Mouse (Mus musculus): Measurements from ENCODE around the gene Susd1. TPM values are rescaled to one million over a fixed set of nuclear protein-coding genes. Genes with fewer than 3 reads are reported as not detected.

Gene Susd1
- polyA plus RNA-seq, 1 experiment = 25.4 TPM

DNA sequence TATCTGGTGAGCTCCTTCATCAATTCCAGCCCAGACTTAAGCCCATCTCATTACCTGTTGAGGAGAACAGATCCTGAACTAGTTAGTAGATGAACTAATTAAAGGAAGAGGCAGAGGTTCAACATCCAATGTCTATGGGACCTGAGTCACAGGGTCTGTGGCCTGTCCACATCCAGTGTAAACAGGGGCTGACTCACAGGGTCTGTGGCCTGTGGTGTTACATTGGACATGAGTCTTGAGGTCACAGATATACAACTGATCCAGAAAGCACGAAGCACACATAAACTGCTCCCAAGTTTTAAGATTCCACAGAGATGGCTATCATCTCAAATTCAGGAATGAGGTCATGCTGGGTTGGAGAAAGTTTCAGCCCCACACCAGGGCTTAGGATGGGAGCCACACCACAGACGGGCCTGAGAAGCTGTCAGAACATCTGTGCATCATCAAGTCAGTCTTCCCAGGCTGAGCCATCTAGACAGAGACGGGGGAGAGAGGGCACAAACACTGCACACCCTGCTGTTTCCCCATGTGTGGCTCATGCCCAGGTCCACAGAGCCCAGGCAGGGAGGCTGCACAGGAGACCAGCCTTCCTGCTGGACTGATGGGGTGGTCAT lies 123.4 kb downstream of the Susd1 start:
- no peak for DNase-seq (ENCODE audit: low read depth in 1 of 2, low spot score in 2 of 2)
- TF ChIP-seq POLR2A (IDR thresholded peaks at IDR 0.05; ENCODE audit: low read depth, low read length) = no peak
- no peak for TF ChIP-seq CTCF (IDR thresholded peaks at IDR 0.05; ENCODE audit: extremely low read depth, insufficient read depth, insufficient read length, insufficient replicate concordance)
- no peak overlapping the region for H3K27ac ChIP-seq (ENCODE audit: insufficient read depth, low read length)
- H3K4me3 ChIP-seq (ENCODE audit: extremely low read depth, insufficient read depth, insufficient read length) = no peak overlapping the region
- 94% methylated on average over 3 of the region's 3 CpGs for WGBS
- peaks cover 1% of the 10 kb centered on the region for H3K36me3 ChIP-seq (ENCODE audit: control insufficient read depth, insufficient read depth, low read length)
- peaks cover 9% of the 10 kb centered on the region for H3K4me1 ChIP-seq (ENCODE audit: control insufficient read depth, insufficient read depth, insufficient read length)
- no peaks in the 10 kb centered on the region for H3K27me3 ChIP-seq (ENCODE audit: control insufficient read depth, insufficient read depth, low read length)

DNA sequence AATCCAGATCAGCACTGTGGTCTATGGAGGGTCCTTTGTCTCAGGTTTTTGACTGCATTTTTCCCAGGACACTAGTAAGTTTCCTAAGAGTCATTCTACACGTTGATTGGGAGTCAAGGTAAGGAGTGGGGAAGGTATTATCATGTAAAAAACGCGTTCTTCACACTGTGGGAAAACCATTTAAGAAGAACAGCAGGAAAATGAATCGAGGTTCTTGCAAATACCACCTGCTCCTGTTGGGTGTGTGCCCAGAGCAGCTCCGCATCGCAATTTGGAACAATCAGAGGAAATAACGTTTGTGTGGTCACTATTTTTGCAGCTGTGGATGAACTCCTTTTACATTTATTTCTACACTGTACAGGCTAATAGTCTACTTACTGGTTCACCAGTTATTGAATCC lies 125.5 kb downstream of the Susd1 start:
- peaks cover 1% of the 10 kb centered on the region for H3K36me3 ChIP-seq (ENCODE audit: control insufficient read depth, insufficient read depth, low read length)
- no peak overlapping the region for H3K4me3 ChIP-seq (ENCODE audit: extremely low read depth, insufficient read depth, insufficient read length)
- no peak for DNase-seq (ENCODE audit: low read depth in 1 of 2, low spot score in 2 of 2)
- WGBS = 79% methylated on average over 7 of the region's 7 CpGs
- no peaks in the 10 kb centered on the region for H3K27me3 ChIP-seq (ENCODE audit: control insufficient read depth, insufficient read depth, low read length)
- TF ChIP-seq POLR2A (IDR thresholded peaks at IDR 0.05; ENCODE audit: low read depth, low read length) (no peak), CTCF (IDR thresholded peaks at IDR 0.05; ENCODE audit: extremely low read depth, insufficient read depth, insufficient read length, insufficient replicate concordance) (no peak)
- no peak overlapping the region for H3K27ac ChIP-seq (ENCODE audit: insufficient read depth, low read length)
- no peaks in the 10 kb centered on the region; the same call in 1 of the 2 replicates for H3K4me1 ChIP-seq (ENCODE audit: control insufficient read depth, insufficient read depth, insufficient read length)

DNA sequence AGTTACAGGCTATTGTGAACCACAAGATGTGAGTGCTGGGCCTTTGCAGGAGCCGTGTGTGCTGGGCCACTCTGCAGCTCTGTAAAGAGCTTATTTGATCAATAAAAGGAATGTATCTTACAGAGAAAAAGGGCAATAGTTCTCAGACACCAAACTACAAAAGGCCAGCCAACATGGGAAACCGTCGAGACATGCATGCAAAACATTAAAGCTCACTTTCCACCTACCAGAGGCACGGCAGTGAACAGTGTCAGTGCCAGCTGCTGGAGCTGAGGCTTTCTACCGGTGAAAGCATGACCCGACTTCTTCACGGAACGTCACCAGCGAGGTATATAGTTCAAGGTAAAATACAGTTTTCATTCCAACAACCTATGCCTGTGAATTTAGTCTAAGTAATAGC lies 127.8 kb downstream of the Susd1 start:
- H3K4me1 ChIP-seq (ENCODE audit: control insufficient read depth, insufficient read depth, insufficient read length) = no peaks in the 10 kb centered on the region; the same call in 1 of the 2 replicates
- TF ChIP-seq POLR2A (IDR thresholded peaks at IDR 0.05; ENCODE audit: low read depth, low read length) (no peak), CTCF (IDR thresholded peaks at IDR 0.05; ENCODE audit: extremely low read depth, insufficient read depth, insufficient read length, insufficient replicate concordance) (no peak)
- H3K36me3 ChIP-seq (ENCODE audit: control insufficient read depth, insufficient read depth, low read length) = peaks cover 1% of the 10 kb centered on the region
- 85% methylated on average over 9 of the region's 9 CpGs for WGBS
- DNase-seq (ENCODE audit: low read depth in 1 of 2, low spot score in 2 of 2) = no peak
- H3K27me3 ChIP-seq (ENCODE audit: control insufficient read depth, insufficient read depth, low read length) = no peaks in the 10 kb centered on the region
- H3K27ac ChIP-seq (ENCODE audit: insufficient read depth, low read length) = no peak overlapping the region
- no peak overlapping the region for H3K4me3 ChIP-seq (ENCODE audit: extremely low read depth, insufficient read depth, insufficient read length)

DNA sequence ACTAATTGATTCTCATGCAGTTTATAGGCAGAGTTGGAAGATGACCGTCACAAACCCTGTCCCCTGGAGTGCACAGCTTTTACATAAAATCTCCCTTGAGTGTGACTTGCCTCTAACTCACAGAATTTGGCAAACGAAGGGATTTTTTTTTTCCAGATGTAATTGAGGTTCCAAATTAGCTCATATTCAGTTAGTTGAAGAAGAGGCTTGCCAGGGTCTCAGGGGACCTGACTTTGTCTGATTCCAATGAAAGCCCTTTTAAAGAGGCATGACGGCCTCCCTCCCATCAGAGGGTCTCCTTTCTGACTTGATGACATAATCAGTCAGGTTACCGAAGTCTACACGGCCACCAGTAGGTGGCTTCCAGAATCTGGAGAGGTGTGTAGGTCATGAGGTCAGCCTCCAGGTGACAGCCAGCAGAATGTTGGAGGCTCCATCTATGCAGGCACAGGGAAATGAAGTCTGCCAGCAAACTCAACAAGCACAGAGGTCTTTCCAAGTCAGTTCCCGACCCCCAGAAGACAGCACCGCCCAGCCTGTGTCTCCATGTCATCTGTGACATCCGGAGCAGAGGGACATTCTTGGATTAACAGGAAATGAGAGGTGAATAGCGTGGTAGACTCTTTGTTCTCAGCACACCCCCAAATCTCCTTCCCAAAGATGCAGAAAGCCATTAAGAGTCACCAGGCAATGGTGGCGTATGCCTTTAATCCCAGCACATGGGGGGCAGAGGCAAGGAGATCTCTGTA lies 130.4 kb downstream of the Susd1 start:
- H3K36me3 ChIP-seq (ENCODE audit: control insufficient read depth, insufficient read depth, low read length) = peaks cover 1% of the 10 kb centered on the region; the same call in 1 of the 2 replicates
- H3K4me1 ChIP-seq (ENCODE audit: control insufficient read depth, insufficient read depth, insufficient read length) = no peaks in the 10 kb centered on the region
- H3K27me3 ChIP-seq (ENCODE audit: control insufficient read depth, insufficient read depth, low read length) = no peaks in the 10 kb centered on the region
- TF ChIP-seq CTCF (IDR thresholded peaks at IDR 0.05; ENCODE audit: extremely low read depth, insufficient read depth, insufficient read length, insufficient replicate concordance) = no peak
- no peak for TF ChIP-seq POLR2A (IDR thresholded peaks at IDR 0.05; ENCODE audit: low read depth, low read length)
- H3K4me3 ChIP-seq (ENCODE audit: extremely low read depth, insufficient read depth, insufficient read length) = no peak overlapping the region
- no peak overlapping the region for H3K27ac ChIP-seq (ENCODE audit: insufficient read depth, low read length)
- DNase-seq (ENCODE audit: low read depth in 1 of 2, low spot score in 2 of 2) = no peak
- WGBS = 91% methylated on average over 10 of the region's 10 CpGs

DNA sequence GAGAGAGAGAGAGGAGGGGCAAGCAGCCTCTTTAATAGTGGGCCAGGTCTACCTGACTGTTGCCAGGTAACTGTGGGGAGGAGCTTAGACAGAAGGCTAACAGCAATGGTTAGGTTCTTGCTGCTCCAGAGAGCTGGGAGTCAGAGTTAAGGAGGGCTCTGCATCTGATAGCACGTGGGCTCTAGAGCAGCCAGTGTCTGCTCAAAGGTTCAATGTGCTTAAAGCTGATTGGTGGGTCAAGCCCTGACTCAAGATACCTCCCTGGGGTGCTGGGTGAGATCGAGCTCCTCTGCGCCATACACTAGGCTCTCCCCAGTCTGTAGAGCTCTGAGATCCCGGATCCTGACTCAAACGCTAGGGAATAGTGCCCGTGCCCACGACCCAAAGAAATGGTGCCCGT lies 136.0 kb downstream of the Susd1 start:
- no peak overlapping the region for H3K4me3 ChIP-seq (ENCODE audit: extremely low read depth, insufficient read depth, insufficient read length)
- H3K27ac ChIP-seq (ENCODE audit: insufficient read depth, low read length) = no peak overlapping the region
- 96% methylated on average over 8 of the region's 8 CpGs for WGBS
- H3K4me1 ChIP-seq (ENCODE audit: control insufficient read depth, insufficient read depth, insufficient read length) = peaks cover 2% of the 10 kb centered on the region; the same call in 1 of the 2 replicates
- H3K36me3 ChIP-seq (ENCODE audit: control insufficient read depth, insufficient read depth, low read length) = no peaks in the 10 kb centered on the region
- TF ChIP-seq POLR2A (IDR thresholded peaks at IDR 0.05; ENCODE audit: low read depth, low read length) (no peak), CTCF (IDR thresholded peaks at IDR 0.05; ENCODE audit: extremely low read depth, insufficient read depth, insufficient read length, insufficient replicate concordance) (no peak)
- no peak for DNase-seq (ENCODE audit: low read depth in 1 of 2, low spot score in 2 of 2)
- H3K27me3 ChIP-seq (ENCODE audit: control insufficient read depth, insufficient read depth, low read length) = no peaks in the 10 kb centered on the region

DNA sequence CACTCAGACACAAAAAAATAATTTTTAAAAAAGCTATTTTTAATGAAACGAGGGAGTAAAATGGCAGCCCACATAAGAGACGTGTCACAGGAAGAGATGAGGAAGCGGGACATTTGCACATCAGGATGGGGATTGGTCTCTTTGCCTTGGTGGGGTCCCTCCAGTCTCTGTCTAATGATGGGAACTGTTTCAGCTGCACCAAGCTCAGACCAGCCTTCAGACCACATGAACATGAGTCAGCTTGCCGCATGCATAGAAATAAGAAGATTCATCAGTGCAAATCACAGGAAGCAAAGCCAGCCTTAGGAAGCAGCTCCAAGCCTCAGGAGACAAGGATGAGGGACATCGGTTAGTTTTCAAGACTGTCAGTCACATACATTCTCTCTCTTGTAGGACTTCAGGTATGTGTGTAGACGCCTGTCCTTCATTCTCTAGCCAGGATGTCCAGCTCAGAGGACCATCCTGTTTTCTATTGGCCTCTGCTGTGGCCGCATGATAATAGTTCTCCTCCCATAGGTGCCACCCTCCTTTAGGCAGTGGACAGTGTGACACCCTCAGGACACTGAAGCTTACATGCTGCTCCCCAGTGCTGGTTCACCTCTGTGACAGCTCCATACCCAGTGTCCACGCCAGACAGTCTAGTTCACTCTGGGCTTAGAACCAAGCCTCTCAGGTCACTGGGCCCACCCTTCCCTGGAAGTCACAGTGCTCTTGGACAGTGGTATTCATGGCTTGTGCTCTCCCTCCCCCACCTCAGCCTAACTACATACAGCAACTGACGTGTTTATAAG lies 137.2 kb downstream of the Susd1 start:
- no peak overlapping the region for H3K4me3 ChIP-seq (ENCODE audit: extremely low read depth, insufficient read depth, insufficient read length)
- WGBS = 87% methylated on average over 9 of the region's 9 CpGs
- H3K36me3 ChIP-seq (ENCODE audit: control insufficient read depth, insufficient read depth, low read length) = no peaks in the 10 kb centered on the region
- H3K27me3 ChIP-seq (ENCODE audit: control insufficient read depth, insufficient read depth, low read length) = no peaks in the 10 kb centered on the region
- H3K4me1 ChIP-seq (ENCODE audit: control insufficient read depth, insufficient read depth, insufficient read length) = peaks cover 2% of the 10 kb centered on the region; the same call in 1 of the 2 replicates
- H3K27ac ChIP-seq (ENCODE audit: insufficient read depth, low read length) = no peak overlapping the region
- TF ChIP-seq POLR2A (IDR thresholded peaks at IDR 0.05; ENCODE audit: low read depth, low read length) (no peak), CTCF (IDR thresholded peaks at IDR 0.05; ENCODE audit: extremely low read depth, insufficient read depth, insufficient read length, insufficient replicate concordance) (no peak)
- no peak for DNase-seq (ENCODE audit: low read depth in 1 of 2, low spot score in 2 of 2)

Measured in spleen, adult 2 months (tissue).